Mouse (Mus musculus) forebrain, embryonic 16.5 days (tissue): ENCODE measurements around the gene Dhx37. TPM values are rescaled to one million over a fixed set of nuclear protein-coding genes. Genes with fewer than 3 reads are reported as not detected.

ENCODE experiments used
- ATAC-seq: fragments of 200-750 bp; cut with Nextera tagmentation; 2 replicates; pipeline ENCODE4 v1.8.0; 2017; ENCODE audit warnings: mild to moderate bottlenecking, moderate library complexity
- H3K27ac ChIP-seq: fragments of 300-500 bp; sonication (generic); 2 replicates; pipeline ENCODE4 v1.5.1; 2014; ENCODE audit warnings: low read length, control low read depth
- H3K27me3 ChIP-seq: fragments of 300-500 bp; sonication (generic); replicated peaks from 2 replicates; pipeline ENCODE4 v1.6.1; 2014; ENCODE audit warnings: low read length; ENCODE audit not compliant: control insufficient read depth, insufficient read depth
- H3K36me3 ChIP-seq: fragments of 300-500 bp; sonication (generic); 2 replicates; pipeline ENCODE4 v1.6.1; 2014; ENCODE audit not compliant: control insufficient read depth, insufficient read depth
- H3K4me1 ChIP-seq: fragments of 300-500 bp; sonication (generic); replicated peaks from 2 replicates; pipeline ENCODE4 v1.6.1; 2014; ENCODE audit warnings: low read length; ENCODE audit not compliant: control insufficient read depth, insufficient read depth
- H3K4me2 ChIP-seq: fragments of 300-500 bp; sonication (generic); 2 replicates; pipeline ENCODE4 v1.6.1; 2014; ENCODE audit warnings: mild to moderate bottlenecking, low read length, control low read depth
- H3K4me3 ChIP-seq: fragments of 300-500 bp; sonication (generic); replicated peaks from 2 replicates; pipeline ENCODE4 v1.5.1; 2014; ENCODE audit warnings: mild to moderate bottlenecking, low read length, control low read depth
- H3K9ac ChIP-seq: fragments of 300-500 bp; sonication (generic); replicated peaks from 2 replicates; pipeline ENCODE4 v1.6.1; 2014; ENCODE audit warnings: low read depth, low read length, control low read depth
- H3K9me3 ChIP-seq: fragments of 300-500 bp; sonication (generic); 2 replicates; pipeline ENCODE4 v1.6.1; 2016; ENCODE audit warnings: low read length; ENCODE audit not compliant: control insufficient read depth
- WGBS: fragments of 180-500 bp; shearing (Covaris S2); extraction: QIAGEN DNeasy Blood & Tissue Kit; methylation state at CpG from one replicate; pipeline ENCODE4 v1.1.7; 2014; 5-methylcytosine and 5-hydroxymethylcytosine counted together
- polyA plus RNA-seq: library from polyadenylated mRNA; unstranded; fragments of >200 nt; fragmentation: Nextera tagmentation; extraction: Ambion mirVana; gene quantifications from 2 replicates; pipeline ENCODE4 v1.2.1, GENCODE M21; 2015

Gene Dhx37
- polyA plus RNA-seq, 1 experiment from 2014 or later, result 13.5 TPM

- Histone ChIP-seq H3K9me3 (no peaks in the 10 kb centered on the region), H3K36me3 (no peaks in the 10 kb centered on the region), H3K27me3 (no peaks in the 10 kb centered on the region), H3K27ac (no peak overlapping the region; the same call in 1 of the 2 replicates), H3K4me1 (peaks cover 34% of the 10 kb centered on the region), H3K4me2 (peak overlapping the region; percentile 86), H3K9ac (peak overlapping the region; percentile 82; the same call in 1 of the 2 replicates), H3K4me3 (peak overlapping the region; percentile 89)
- 65% methylated on average over 12 of the region's 12 CpGs for WGBS
- ATAC-seq, result no peak
Observed at GRCm38 (mm10) chr5:125475030-125475429, 41.1 kb upstream of the Dhx37 start.

DNA sequence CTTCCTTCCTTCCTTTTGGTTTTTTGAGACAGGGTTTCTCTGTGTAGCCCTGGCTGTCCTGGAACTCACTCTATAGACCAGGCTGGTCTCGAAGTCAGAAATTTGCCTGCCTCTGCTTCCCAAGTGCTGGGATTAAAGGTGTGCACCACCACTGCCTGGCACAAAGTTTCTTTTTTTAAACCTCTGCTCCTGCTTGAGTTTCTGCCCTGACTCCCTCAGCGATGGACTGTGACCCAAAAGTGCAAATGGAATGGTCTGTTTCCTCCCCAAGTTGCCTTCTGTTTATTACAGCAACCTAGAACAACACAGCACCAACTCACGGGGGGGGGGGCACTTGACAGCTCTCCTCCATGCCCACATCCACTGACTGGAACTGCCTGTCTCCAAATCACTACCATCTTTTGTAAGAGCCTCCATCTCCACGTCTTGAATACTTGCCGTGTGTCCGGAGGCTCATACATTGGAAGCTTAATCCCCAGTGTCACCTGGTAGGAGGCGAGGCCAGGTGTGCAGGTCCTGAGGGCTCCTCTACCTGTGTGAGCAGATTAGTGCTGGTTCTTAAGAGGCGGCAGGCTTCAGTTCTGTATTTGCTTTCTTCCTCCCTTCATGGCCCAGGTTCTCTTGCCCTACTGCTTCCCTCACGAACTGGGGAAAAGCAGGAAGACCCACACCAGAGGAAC is 39.0 kb upstream of the Dhx37 start:
- Histone ChIP-seq H3K9ac (no peak overlapping the region), H3K4me3 (no peak overlapping the region), H3K27me3 (no peaks in the 10 kb centered on the region), H3K27ac (no peak overlapping the region), H3K9me3 (no peaks in the 10 kb centered on the region), H3K4me2 (no peak overlapping the region), H3K4me1 (peaks cover 22% of the 10 kb centered on the region), H3K36me3 (no peaks in the 10 kb centered on the region)
- 79% methylated on average over 9 of the region's 9 CpGs for WGBS
- no peak for ATAC-seq

GRCm38 (mm10) chr5:125470713-125471112 is 36.8 kb upstream of the Dhx37 start:
- Histone ChIP-seq H3K4me1 (0 out of 2 replicates have a peak, but pooled peaks cover 5% of the 10 kb centered on the region), H3K36me3 (no peaks in the 10 kb centered on the region), H3K4me2 (no peak overlapping the region), H3K9ac (no peak overlapping the region), H3K4me3 (no peak overlapping the region), H3K27me3 (no peaks in the 10 kb centered on the region), H3K9me3 (no peaks in the 10 kb centered on the region), H3K27ac (no peak overlapping the region)
- 89% methylated on average over 4 of the region's 4 CpGs for WGBS
- no peak for ATAC-seq

DNA sequence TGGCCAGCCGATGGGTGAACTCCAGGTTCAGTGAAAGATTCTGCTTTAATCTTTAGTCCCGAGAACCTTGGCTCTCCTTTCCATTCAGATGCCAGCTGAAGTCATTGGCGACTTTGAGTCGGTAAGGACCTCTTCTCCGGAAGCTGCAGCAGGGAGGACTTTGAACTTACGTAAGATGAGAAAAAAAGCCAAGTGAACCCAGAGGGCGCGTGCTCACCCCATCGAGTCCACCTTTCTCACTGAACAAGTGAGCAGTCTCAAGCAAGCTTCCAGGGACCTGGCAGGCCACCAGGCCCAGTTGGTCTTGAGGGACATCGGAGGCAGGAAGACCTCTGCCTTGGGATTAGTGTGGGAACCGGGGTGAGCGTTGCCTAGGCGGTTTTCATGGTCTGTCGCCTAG is 33.3 kb upstream of the Dhx37 start:
- no peak for ATAC-seq
- WGBS, result 91% methylated on average over 14 of the region's 14 CpGs
- no peak overlapping the region for H3K4me2 ChIP-seq

DNA sequence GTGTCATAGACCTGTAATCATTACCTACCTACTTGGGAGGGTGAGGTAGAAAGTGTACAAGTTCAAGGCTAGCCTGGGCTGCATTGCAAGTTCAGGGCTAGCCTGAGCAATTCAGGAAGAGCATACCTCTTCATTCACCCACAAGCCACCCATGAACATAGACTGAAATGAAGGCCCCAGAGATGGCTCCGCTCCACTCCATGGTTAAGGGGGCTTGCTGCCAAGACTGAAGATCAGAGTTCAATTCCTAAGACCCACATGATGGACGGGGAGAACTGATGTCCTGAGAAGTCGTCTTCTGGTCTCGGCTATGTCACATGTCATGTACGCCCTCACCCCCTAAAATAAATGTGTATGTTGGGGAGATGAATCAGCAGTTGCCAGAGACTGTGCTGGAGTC is 32.6 kb upstream of the Dhx37 start:
- Histone ChIP-seq H3K27me3 (no peaks in the 10 kb centered on the region), H3K9me3 (no peaks in the 10 kb centered on the region), H3K36me3 (no peaks in the 10 kb centered on the region), H3K4me3 (no peak overlapping the region), H3K27ac (no peak overlapping the region), H3K9ac (no peak overlapping the region), H3K4me2 (no peak overlapping the region), H3K4me1 (peaks cover 7% of the 10 kb centered on the region)
- no peak for ATAC-seq
- 93% methylated on average over 5 of the region's 5 CpGs for WGBS

More for the DNA sequence above, 33.3 kb upstream of the Dhx37 start:
- Histone ChIP-seq H3K4me3 (no peak overlapping the region), H3K9ac (no peak overlapping the region), H3K36me3 (no peaks in the 10 kb centered on the region), H3K9me3 (no peaks in the 10 kb centered on the region), H3K27me3 (no peaks in the 10 kb centered on the region), H3K4me1 (peaks cover 7% of the 10 kb centered on the region), H3K27ac (no peak overlapping the region)

DNA sequence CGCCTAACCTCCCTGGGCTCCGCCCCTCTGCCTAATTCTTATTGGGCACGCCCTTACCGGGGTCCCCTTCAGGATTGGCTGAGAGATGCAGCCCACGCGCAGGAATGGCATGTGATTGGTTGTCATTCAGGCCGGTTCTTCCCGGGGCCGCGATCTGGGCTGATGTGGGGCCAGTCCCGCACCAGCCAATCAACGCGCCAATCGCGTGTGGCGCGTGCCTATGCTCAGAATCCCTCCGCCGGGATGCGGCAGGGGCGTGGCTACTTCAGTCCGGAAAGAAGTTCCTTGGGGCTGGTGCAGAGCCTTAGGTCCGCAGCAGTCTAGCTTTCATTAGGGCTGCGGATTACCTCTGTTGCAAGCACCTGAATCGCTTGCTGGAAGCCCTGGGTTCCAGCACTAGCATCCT is 31.8 kb upstream of the Dhx37 start:
- ATAC-seq, result peak; percentile 100

DNA sequence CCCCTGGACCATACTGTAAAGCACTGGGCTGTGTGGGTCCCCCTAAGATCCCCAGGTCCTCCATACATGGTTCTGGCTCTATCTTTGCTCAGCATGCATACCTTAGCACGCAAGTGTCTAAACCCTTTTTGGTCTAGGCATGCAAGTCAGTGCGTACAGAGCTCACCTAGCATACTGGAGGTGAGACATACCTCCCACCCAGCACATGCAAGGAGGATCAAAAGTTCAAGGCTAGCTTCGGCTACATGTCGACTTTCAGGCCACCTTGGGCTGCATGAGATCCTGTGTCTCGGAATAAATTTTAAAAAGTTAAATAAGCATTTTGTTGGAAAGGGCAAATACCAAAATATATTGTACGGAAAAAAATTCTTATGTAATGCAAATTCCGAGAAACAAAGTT is 31.3 kb upstream of the Dhx37 start:
- Histone ChIP-seq H3K4me1 (peaks cover 7% of the 10 kb centered on the region), H3K27me3 (no peaks in the 10 kb centered on the region), H3K9me3 (no peaks in the 10 kb centered on the region), H3K4me2 (peak overlapping the region; percentile 54), H3K36me3 (no peaks in the 10 kb centered on the region), H3K4me3 (peak overlapping the region; percentile 31), H3K27ac (no peak overlapping the region; the same call in 1 of the 2 replicates), H3K9ac (no peak overlapping the region)
- peak; percentile 10 for ATAC-seq
- WGBS, result 40% methylated on average over 7 of the region's 7 CpGs

More for the DNA sequence above, 31.8 kb upstream of the Dhx37 start:
- peak overlapping the region; percentile 43 for H3K27ac ChIP-seq
- 0 out of 2 replicates have a peak overlapping the region, but pooled peaks have one; percentile 41 for H3K9ac ChIP-seq
- peak overlapping the region; percentile 54 for H3K4me2 ChIP-seq
- H3K4me1 ChIP-seq, result peaks cover 7% of the 10 kb centered on the region
- under 1% methylated on average over 25 of the region's 25 CpGs for WGBS
- H3K4me3 ChIP-seq, result peak overlapping the region; percentile 31
- H3K27me3 ChIP-seq, result no peaks in the 10 kb centered on the region
- no peaks in the 10 kb centered on the region for H3K9me3 ChIP-seq
- H3K36me3 ChIP-seq, result no peaks in the 10 kb centered on the region

DNA sequence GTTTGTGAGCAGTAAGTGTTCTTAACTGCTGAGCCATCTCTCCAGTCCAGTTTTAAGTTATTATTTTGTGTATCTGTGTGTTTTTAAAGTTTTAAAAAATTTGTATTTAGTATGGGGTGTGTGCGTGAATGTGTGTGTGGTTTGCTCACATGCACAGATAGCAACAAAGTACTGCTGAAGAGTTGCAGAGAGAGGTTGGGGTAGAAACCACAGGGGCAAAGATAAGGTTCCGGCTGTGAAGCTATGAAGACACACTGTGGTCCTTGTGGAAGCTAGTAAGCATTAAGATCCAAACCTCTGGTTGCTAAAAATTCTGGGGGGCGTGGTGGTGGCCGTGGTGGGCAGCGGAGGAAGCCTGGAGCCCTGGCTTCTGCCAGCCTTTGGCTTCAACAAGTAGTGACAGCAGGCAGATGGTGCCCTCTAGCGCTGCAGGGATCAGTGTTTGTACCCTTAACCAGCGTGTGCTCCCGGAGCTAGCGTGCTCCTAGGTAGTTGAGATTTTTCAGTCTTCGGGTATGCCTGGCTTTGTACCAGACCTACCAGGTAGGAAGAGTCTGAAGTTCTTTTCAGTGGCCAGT is 28.0 kb upstream of the Dhx37 start:
- Histone ChIP-seq H3K27ac (no peak overlapping the region), H3K27me3 (no peaks in the 10 kb centered on the region), H3K36me3 (no peaks in the 10 kb centered on the region), H3K4me2 (no peak overlapping the region), H3K9me3 (no peaks in the 10 kb centered on the region), H3K4me1 (peaks cover 7% of the 10 kb centered on the region), H3K9ac (no peak overlapping the region), H3K4me3 (no peak overlapping the region)
- WGBS, result 55% methylated on average over 10 of the region's 10 CpGs
- no peak for ATAC-seq

DNA sequence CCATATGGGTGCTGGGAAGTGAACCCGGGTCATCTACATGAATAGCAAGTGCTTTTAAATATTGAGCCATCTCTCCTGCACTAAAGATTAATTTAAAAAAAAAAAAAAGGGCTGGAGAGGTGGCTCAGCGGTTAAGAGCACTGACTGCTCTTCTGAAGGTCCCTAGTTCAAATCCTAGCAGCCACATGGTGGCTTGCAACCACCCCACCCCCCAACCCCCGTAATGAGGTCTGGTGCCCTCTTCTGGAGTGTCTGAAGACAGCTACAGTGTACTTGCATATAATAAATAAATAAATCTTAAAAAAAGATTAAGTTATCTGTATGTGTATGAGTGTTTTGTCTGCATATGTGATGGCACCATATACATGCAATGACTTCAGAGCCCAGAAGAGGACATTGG is 26.7 kb upstream of the Dhx37 start:
- 91% methylated on average over 3 of the region's 3 CpGs for WGBS
- no peak for ATAC-seq
- no peak overlapping the region for H3K4me3 ChIP-seq

More for the DNA sequence above, 26.7 kb upstream of the Dhx37 start:
- Histone ChIP-seq H3K4me1 (peaks cover 5% of the 10 kb centered on the region), H3K27ac (no peak overlapping the region), H3K36me3 (no peaks in the 10 kb centered on the region), H3K4me2 (no peak overlapping the region), H3K9ac (no peak overlapping the region), H3K9me3 (no peaks in the 10 kb centered on the region), H3K27me3 (no peaks in the 10 kb centered on the region)
